ENCODE assay signal across 8 mouse cellular contexts in genomic region chr4:136829837-136830236, GRCm38 (mm10). TPM values are rescaled to one million over a fixed set of nuclear protein-coding genes. Genes with fewer than 3 reads are reported as not detected.
DNase-seq lines count a peak whose midpoint lies in the region; ATAC-seq lines count a peak whose summit lies in the region.

No protein-coding gene starts in this region.

- peak overlapping the region; percentile 51 for H3K27ac ChIP-seq in kidney, embryonic 16.5 days (ENCODE audit: low read length)
- no peak overlapping the region for H3K27ac ChIP-seq in embryonic facial prominence, embryonic 11.5 days (replicated peaks; ENCODE audit: low read depth, low read length)
- peak overlapping the region; percentile 6; the same call in 1 of the 2 replicates for H3K27ac ChIP-seq in intestine, embryonic 16.5 days (ENCODE audit: low read length)
- H3K27ac ChIP-seq in neural tube, embryonic 14.5 days (ENCODE audit: low read depth, low read length), result no peak overlapping the region; the same call in 1 of the 2 replicates
- no peak overlapping the region for H3K27ac ChIP-seq in liver, embryonic 12.5 days

- H3K4me1 ChIP-seq in kidney, embryonic 16.5 days (ENCODE audit: insufficient read depth, low read length), result peaks cover 45% of the 10 kb centered on the region
- H3K4me1 ChIP-seq in embryonic facial prominence, embryonic 11.5 days (ENCODE audit: control insufficient read depth, insufficient read depth, low read length), result peaks cover 19% of the 10 kb centered on the region
- peaks cover 59% of the 10 kb centered on the region for H3K4me1 ChIP-seq in intestine, embryonic 16.5 days (ENCODE audit: control insufficient read depth, insufficient read depth, low read length)
- H3K4me1 ChIP-seq in neural tube, embryonic 14.5 days (ENCODE audit: control insufficient read depth, insufficient read depth, low read length), result peaks cover 60% of the 10 kb centered on the region
- H3K4me1 ChIP-seq in liver, embryonic 12.5 days, result peaks cover 3% of the 10 kb centered on the region

- 9% methylated on average over 9 of the region's 9 CpGs for WGBS in kidney, embryonic 16.5 days
- 8% methylated on average over 9 of the region's 9 CpGs for WGBS in embryonic facial prominence, embryonic 11.5 days
- WGBS in intestine, embryonic 16.5 days, result 29% methylated on average over 9 of the region's 9 CpGs
- 14% methylated on average over 9 of the region's 9 CpGs for WGBS in neural tube, embryonic 14.5 days
- 24% methylated on average over 9 of the region's 9 CpGs for WGBS in liver, embryonic 12.5 days (ENCODE audit: insufficient replicate concordance)

- H3K9ac ChIP-seq in kidney, embryonic 16.5 days (replicated peaks; ENCODE audit: low read length), result no peak overlapping the region
- H3K9ac ChIP-seq in embryonic facial prominence, embryonic 11.5 days (replicated peaks; ENCODE audit: low read length), result no peak overlapping the region
- H3K9ac ChIP-seq in intestine, embryonic 16.5 days (ENCODE audit: low read depth, low read length), result no peak overlapping the region
- no peak overlapping the region for H3K9ac ChIP-seq in neural tube, embryonic 14.5 days (replicated peaks; ENCODE audit: low read depth, low read length)
- no peak overlapping the region for H3K9ac ChIP-seq in liver, embryonic 12.5 days

- peaks cover 12% of the 10 kb centered on the region; the same call in 1 of the 2 replicates for H3K27me3 ChIP-seq in kidney, embryonic 16.5 days (ENCODE audit: insufficient read depth, low read length)
- no peaks in the 10 kb centered on the region for H3K27me3 ChIP-seq in embryonic facial prominence, embryonic 11.5 days (ENCODE audit: control insufficient read depth, insufficient read depth, low read length)
- no peaks in the 10 kb centered on the region for H3K27me3 ChIP-seq in intestine, embryonic 16.5 days (replicated peaks; ENCODE audit: control insufficient read depth, insufficient read depth, low read length)
- no peaks in the 10 kb centered on the region for H3K27me3 ChIP-seq in neural tube, embryonic 14.5 days (ENCODE audit: control insufficient read depth, insufficient read depth, low read length)
- H3K27me3 ChIP-seq in liver, embryonic 12.5 days (replicated peaks), result peaks cover 75% of the 10 kb centered on the region

- H3K9me3 ChIP-seq in kidney, embryonic 16.5 days (ENCODE audit: low read length), result no peaks in the 10 kb centered on the region
- no peaks in the 10 kb centered on the region for H3K9me3 ChIP-seq in embryonic facial prominence, embryonic 11.5 days (replicated peaks; ENCODE audit: control insufficient read depth, low read length)
- H3K9me3 ChIP-seq in intestine, embryonic 16.5 days (ENCODE audit: control insufficient read depth, low read length), result no peaks in the 10 kb centered on the region
- H3K9me3 ChIP-seq in neural tube, embryonic 14.5 days (ENCODE audit: control insufficient read depth, low read length), result no peaks in the 10 kb centered on the region
- H3K9me3 ChIP-seq in liver, embryonic 12.5 days (replicated peaks), result no peaks in the 10 kb centered on the region

- intact Hi-C loops in left cerebral cortex, postnatal 4 days (cut with DNase I), result no loop called here

- peak overlapping the region; percentile 28 for H3K4me2 ChIP-seq in kidney, embryonic 16.5 days (replicated peaks; ENCODE audit: low read depth, low read length)
- 0 out of 2 replicates have a peak overlapping the region, but pooled peaks have one; percentile 7 for H3K4me2 ChIP-seq in embryonic facial prominence, embryonic 11.5 days (ENCODE audit: low read depth, low read length)
- 0 out of 2 replicates have a peak overlapping the region, but pooled peaks have one; percentile 19 for H3K4me2 ChIP-seq in intestine, embryonic 16.5 days (ENCODE audit: low read depth, low read length)
- H3K4me2 ChIP-seq in neural tube, embryonic 14.5 days (ENCODE audit: low read depth, low read length), result 0 out of 2 replicates have a peak overlapping the region, but pooled peaks have one; percentile 16
- no peak overlapping the region for H3K4me2 ChIP-seq in liver, embryonic 12.5 days

- peak; percentile 60 for ATAC-seq in kidney, embryonic 16.5 days (ENCODE audit: low FRiP score, low TSS enrichment)
- ATAC-seq in embryonic facial prominence, embryonic 11.5 days (replicated peaks; ENCODE audit: insufficient number of reproducible peaks, low FRiP score, low TSS enrichment, low read depth), result no peak
- ATAC-seq in intestine, embryonic 16.5 days, result peak; percentile 83
- ATAC-seq in neural tube, embryonic 14.5 days (ENCODE audit: low read depth), result no peak
- ATAC-seq in liver, embryonic 12.5 days, result no peak

- no peak for DNase-seq in kidney, adult 11 months
- DNase-seq in embryonic facial prominence, embryonic 11.5 days (ENCODE audit: low spot score), result no peak
- DNase-seq in right cerebral cortex, adult 18-20 months, result no peak
- no peak for DNase-seq in left cerebral cortex, postnatal 4 days

- no peak overlapping the region for H3K4me3 ChIP-seq in kidney, embryonic 16.5 days (ENCODE audit: low read length)
- H3K4me3 ChIP-seq in embryonic facial prominence, embryonic 11.5 days (ENCODE audit: low read depth, low read length), result no peak overlapping the region
- H3K4me3 ChIP-seq in intestine, embryonic 16.5 days (ENCODE audit: low read length), result no peak overlapping the region
- no peak overlapping the region for H3K4me3 ChIP-seq in neural tube, embryonic 14.5 days (ENCODE audit: low read depth, low read length)
- no peak overlapping the region for H3K4me3 ChIP-seq in liver, embryonic 12.5 days

- H3K36me3 ChIP-seq in kidney, embryonic 16.5 days (ENCODE audit: insufficient read depth, low read length), result no peaks in the 10 kb centered on the region
- no peaks in the 10 kb centered on the region for H3K36me3 ChIP-seq in embryonic facial prominence, embryonic 11.5 days (replicated peaks; ENCODE audit: control insufficient read depth, insufficient read depth, low read depth, low read length)
- no peaks in the 10 kb centered on the region for H3K36me3 ChIP-seq in intestine, embryonic 16.5 days (ENCODE audit: control insufficient read depth, insufficient read depth, low read length)
- no peaks in the 10 kb centered on the region for H3K36me3 ChIP-seq in neural tube, embryonic 14.5 days (ENCODE audit: control insufficient read depth, insufficient read depth, low read length)
- H3K36me3 ChIP-seq in liver, embryonic 12.5 days, result no peaks in the 10 kb centered on the region

RNA-seq across cellular contexts. Expression of gene Ephb2, which starts 6.0 kb away (rescaled TPM):
- 3.4 and 3.6 TPM in 2 replicates for polyA plus RNA-seq in kidney, embryonic 16.5 days (2015; fragmentation: Nextera tagmentation; extraction: Ambion mirVana)
- polyA plus RNA-seq in embryonic facial prominence, embryonic 11.5 days (2014; fragmentation: Nextera tagmentation; extraction: Ambion mirVana), result 11.0 and 11.7 TPM in 2 replicates
- 3.1 and 3.5 TPM in 2 replicates for polyA plus RNA-seq in intestine, embryonic 16.5 days (2015; fragmentation: Nextera tagmentation; extraction: Ambion mirVana)
- polyA plus RNA-seq in neural tube, embryonic 14.5 days (2014; fragmentation: Nextera tagmentation; extraction: Ambion mirVana), result 19.6 and 24.7 TPM in 2 replicates
- 10 to 100 TPM; 73.6 to 75.3 TPM for total RNA-seq in left cerebral cortex, postnatal 4 days (2021)
- 1.4 and 1.7 TPM in 2 replicates for polyA plus RNA-seq in liver, embryonic 12.5 days (2016; fragmentation: Nextera tagmentation; extraction: Ambion mirVana)

RNA-seq across cellular contexts. Expression of gene C1qb, which starts 56.1 kb away (rescaled TPM):
- 40.1 and 44.3 TPM in 2 replicates for polyA plus RNA-seq in kidney, embryonic 16.5 days (2015; fragmentation: Nextera tagmentation; extraction: Ambion mirVana)
- polyA plus RNA-seq in embryonic facial prominence, embryonic 11.5 days (2014; fragmentation: Nextera tagmentation; extraction: Ambion mirVana), result 28.9 and 31.9 TPM in 2 replicates
- polyA plus RNA-seq in intestine, embryonic 16.5 days (2015; fragmentation: Nextera tagmentation; extraction: Ambion mirVana), result 76.3 and 77.6 TPM in 2 replicates
- polyA plus RNA-seq in neural tube, embryonic 14.5 days (2014; fragmentation: Nextera tagmentation; extraction: Ambion mirVana), result 28.2 and 49.7 TPM in 2 replicates
- total RNA-seq in left cerebral cortex, postnatal 4 days (2021), result 10 to 100 TPM; 15.3 to 17.2 TPM
- polyA plus RNA-seq in liver, embryonic 12.5 days (2016; fragmentation: Nextera tagmentation; extraction: Ambion mirVana), result 53.1 and 54.6 TPM in 2 replicates

Comparison
In these comparisons a context has a peak if more than half of its experiments do, and no peak if none do; other contexts are left out.
1. ATAC-seq: peak in kidney, embryonic 16.5 days (single experiment) and intestine, embryonic 16.5 days (single experiment); none in embryonic facial prominence, embryonic 11.5 days (single experiment), neural tube, embryonic 14.5 days (single experiment) and liver, embryonic 12.5 days (single experiment).
2. H3K27ac ChIP-seq: peak in kidney, embryonic 16.5 days (single experiment) and intestine, embryonic 16.5 days (single experiment); none in embryonic facial prominence, embryonic 11.5 days (single experiment), neural tube, embryonic 14.5 days (single experiment) and liver, embryonic 12.5 days (single experiment).